Mouse (Mus musculus) neutrophil, adult 5-6 weeks (primary cell): Measurements from ENCODE around the gene Nrp1. TPM values are rescaled to one million over a fixed set of nuclear protein-coding genes. Genes with fewer than 3 reads are reported as not detected.

Experiments
- ATAC-seq: fragments of 151-379, 151-347 bp; 2 replicates; pipeline ENCODE4 v1.8.0; 2017; ENCODE audit warnings: mild to moderate bottlenecking, moderate TSS enrichment; ENCODE audit not compliant: insufficient number of reproducible peaks, poor library complexity, low FRiP score, severe bottlenecking; ENCODE audit errors: extremely low read depth
- total RNA-seq: library from RNA; stranded (forward); fragments of 200-1000 nt; gene quantifications from 2 replicates; pipeline ENCODE4 v1.2.3, GENCODE M21; 2017

The Nrp1 gene
- total RNA-seq, 1 experiment from 2014 or later: 4.2 TPM

DNA sequence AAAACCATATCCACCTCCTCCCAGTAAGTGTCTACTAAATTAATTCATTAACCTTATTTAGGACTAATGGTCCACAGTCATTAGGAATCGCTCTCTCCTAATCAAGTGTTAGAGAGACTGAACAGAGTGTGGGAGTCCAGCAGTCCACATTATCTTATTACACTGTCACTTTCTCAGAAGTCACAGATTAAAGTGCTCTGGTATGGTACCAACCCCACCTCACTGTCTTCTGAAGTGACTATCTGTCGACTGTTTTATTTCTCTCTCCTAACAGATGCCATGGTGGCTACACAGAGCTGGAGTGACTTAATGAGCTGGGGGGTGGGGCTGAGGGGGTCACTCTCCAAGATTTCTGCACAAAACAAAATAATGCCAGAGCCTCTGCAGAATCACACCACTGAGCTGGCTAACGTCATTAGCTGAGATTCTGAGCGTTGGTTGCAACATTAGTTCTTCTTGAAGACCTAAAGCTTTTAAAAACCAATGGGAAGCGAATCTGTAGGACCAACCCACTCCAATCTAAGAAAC is 3.0 kb downstream of the Nrp1 start:
- ATAC-seq: no peak

GRCm38 (mm10) chr8:128362940-128363595 is 4.7 kb downstream of the Nrp1 start:
- ATAC-seq: peak; percentile 73; the same call in 1 of the 2 replicates

GRCm38 (mm10) chr8:128370496-128370895 is 12.1 kb downstream of the Nrp1 start:
- no peak for ATAC-seq

DNA sequence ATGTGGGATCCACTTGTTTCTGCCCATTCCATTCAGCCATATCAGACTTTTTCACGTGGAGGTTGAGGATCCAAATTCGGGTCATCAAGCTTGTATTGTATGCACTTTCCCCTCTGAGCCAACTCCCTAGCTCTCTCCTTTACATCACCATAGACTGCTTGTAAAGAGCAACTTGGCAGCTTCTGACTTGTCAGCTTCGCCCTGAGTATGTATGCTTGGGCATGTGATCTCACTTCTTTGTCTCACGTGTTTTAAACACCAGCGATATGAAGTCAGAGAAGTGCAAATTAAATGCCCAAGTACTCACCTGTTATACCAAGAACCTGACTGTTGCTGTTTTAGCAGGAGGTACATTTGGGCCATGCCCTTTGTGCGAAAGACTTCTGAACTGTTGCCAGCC is 12.6 kb downstream of the Nrp1 start:
- ATAC-seq: no peak

DNA sequence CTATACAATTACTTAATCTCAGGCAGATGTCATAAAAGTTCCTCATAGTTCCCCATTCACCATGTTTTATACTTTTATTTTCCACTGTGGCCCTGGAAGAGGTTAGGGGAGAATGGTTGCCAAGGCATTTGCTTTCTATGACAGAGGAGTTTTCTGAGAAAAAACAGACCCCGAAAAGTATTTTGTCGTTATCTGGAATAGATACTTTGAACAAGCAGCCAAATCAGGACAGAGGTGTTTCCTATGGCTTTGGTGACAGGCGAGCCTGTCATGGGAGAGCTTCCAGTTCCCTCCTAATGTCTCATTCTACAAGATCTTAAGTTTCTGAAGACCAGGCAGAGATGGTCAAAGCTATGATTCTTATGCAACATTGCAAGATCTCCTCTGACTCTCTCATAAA is 13.4 kb downstream of the Nrp1 start:
- no peak for ATAC-seq

GRCm38 (mm10) chr8:128372724-128373123 is 14.3 kb downstream of the Nrp1 start:
- no peak for ATAC-seq

DNA sequence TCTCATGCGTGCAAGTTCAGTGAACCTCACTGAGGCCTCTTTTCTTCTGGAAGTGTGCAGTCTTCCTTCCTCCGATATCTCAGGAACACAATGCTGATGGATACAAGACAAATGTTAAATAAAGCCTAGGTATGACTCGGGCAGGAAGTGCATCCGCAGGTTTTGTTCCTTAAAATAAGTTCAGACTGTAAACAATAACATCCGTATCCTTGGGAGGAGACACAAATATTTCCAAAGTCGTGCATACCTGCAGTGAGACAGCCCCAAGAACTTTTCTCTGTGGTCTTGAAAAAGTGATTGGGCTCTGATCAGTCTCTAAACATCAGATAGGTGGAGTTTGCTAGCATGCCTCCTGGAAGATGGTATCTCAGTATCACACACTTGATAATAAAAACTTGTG is 15.0 kb downstream of the Nrp1 start:
- ATAC-seq: no peak

- no peak for ATAC-seq
Observed at GRCm38 (mm10) chr8:128375291-128375690, 16.9 kb downstream of the Nrp1 start.

DNA sequence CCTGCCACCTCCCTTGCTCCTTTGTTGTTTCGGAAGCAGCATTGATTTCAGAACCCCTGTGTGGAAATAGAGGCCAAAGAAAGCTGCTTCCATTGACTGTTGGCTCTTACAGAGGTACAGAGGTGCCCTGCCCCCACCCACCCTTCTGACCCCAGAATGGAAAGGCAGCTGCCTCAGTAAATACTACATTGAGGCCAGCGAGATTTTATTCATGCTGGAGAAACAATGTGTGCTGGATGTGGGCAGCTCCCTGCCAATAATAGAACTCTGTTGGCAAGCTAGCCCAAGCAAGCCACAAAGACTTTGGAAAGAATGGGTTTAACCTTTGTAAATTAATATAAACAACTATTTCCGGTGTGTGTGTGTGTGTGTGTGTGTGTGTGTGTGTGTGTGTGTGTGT is 24.8 kb downstream of the Nrp1 start:
- ATAC-seq: no peak

- ATAC-seq: no peak
Observed at GRCm38 (mm10) chr8:128384366-128384765, 26.0 kb downstream of the Nrp1 start.

- no peak for ATAC-seq
Observed at GRCm38 (mm10) chr8:128384921-128385332, 26.5 kb downstream of the Nrp1 start.

DNA sequence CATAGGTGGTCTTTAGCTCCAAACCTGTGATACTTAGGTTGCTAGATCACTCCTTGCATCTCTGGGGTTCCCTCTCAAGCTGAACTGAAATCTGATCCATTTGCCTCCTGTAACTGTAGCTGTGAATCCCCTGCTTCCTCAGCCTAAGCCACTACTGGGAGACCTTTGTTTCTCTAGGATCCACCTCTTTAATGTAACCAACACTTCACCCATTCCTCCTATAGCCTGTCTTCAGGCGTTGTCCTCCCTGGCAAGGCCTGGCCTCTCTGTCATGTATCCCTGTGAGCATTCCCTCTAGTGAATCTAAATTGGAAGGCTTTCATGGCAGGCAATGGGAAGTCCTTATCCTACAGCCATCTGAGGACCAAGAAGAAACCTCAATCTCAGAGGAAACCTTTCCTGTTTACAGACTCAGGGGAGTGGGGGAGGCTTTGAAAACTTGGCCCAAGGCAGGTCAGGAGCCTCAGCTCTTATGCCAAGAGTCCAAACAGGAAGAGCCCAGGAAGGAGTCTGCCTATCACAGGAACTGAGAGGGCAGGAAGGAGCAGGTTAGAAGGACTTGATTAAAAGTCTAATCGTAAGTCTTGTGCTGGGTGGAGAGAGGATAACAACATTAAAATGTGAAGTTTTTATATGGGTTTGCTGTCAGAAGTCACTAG is 28.7 kb downstream of the Nrp1 start:
- no peak for ATAC-seq

- no peak for ATAC-seq
Observed at GRCm38 (mm10) chr8:128390759-128391158, 32.4 kb downstream of the Nrp1 start.

DNA sequence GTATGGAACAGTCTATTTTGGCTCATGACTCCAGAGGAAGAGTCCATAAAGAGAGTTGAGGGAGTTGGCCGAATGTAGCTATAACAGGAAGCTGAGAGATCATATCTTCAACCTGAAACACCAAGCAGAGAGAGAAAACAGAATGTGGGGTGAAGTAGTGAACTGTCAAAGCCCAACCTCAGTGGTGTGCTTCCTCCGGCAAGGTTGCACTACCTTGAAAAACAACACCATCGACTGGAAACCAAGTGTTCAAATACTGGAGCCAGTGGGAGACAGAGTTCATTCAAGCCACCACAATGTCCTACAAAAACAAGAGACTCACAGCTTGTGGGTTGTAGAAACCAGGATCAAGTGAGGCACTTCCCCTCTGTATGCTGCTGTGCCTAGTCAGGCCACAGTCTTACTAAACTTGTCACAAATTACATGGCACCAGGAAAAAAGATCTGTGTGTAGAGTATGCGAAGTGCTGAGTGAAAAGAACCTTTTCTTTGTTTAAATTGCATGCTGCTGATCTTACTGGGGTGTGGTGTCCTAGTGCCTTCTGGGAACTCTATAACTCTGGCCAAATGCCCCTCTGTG is 32.9 kb downstream of the Nrp1 start:
- no peak for ATAC-seq

DNA sequence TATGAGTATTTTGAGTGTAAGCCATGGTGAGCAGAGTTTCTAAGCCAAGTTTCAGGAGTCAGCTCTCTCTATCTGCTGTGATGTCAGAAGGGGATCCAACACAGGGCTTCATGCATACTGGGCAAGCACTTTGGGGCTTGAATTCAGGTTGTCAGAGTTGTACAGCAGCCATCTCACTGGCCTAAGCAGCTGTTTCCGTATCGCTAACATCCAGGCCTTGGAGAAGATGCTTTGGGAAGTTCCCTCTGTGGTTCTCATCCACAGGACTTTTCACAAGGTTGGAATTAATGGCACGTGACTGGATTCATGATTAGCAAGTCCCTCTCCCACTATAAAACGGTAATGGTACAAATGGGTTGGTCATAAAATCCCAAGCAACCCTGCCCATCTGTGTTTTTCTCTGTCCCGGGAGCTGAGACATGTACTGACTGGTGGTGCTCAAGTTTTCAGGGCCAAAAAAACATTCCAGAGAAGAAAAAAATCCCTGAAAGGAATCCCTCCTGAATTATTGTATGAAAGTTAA is 36.3 kb downstream of the Nrp1 start:
- no peak for ATAC-seq

DNA sequence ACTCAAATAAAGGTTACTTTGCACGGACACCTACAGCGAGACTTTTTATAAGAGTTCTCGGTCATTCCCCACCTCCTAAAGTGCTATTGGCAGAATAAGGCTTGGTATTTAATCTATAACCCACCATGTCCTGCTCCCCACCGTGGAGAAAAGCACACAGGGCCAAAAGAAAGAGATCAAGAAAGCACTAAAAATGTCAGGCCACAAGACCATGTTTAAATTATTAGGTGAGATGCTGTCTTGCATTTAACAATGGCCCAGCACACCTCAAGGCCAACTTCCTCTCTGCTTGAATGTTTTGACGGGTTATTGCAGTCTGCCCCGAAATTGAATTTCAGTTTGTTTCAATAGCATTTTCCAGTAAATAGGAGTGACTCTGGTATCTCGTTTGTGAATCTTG is 38.6 kb downstream of the Nrp1 start:
- no peak for ATAC-seq

- ATAC-seq: no peak
Observed at GRCm38 (mm10) chr8:128397441-128397840, 39.0 kb downstream of the Nrp1 start.

DNA sequence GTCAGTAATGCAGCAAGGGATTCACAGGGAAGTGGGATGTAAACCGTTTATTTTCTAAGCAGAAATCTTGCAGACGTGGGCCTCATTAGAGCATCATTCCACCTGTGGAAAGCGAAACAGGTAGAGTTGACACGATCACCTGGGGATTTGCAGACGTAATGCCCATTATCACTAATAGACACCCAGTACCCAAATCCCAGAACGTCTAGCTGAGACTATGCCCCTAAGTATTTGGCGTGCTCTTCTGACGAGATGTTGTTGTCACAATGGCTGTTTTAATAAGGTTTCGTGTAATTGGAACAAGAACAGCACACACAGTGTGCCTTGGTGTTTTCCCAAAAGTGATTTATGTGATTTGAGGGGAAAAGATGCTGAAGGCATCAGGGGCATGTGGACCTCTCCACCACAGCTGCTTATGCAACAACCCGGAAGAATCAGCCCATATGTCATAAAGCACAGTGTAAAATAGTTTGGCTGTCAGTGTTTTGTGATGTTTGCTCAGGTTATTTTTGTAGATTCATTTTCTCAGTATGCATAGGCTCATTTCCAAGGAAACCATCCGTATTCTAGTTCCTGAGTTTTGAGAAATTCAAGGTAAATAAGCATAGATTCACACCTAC is 40.2 kb downstream of the Nrp1 start:
- no peak for ATAC-seq

GRCm38 (mm10) chr8:128400286-128400685 is 41.9 kb downstream of the Nrp1 start:
- ATAC-seq: no peak

- ATAC-seq: no peak
Observed at GRCm38 (mm10) chr8:128404876-128405275, 46.5 kb downstream of the Nrp1 start.
